Mouse (Mus musculus): Measurements from ENCODE around the gene Hoga1. TPM values are rescaled to one million over a fixed set of nuclear protein-coding genes. Genes with fewer than 3 reads are reported as not detected.
A peak's percentile ranks its signal among the peaks of the same experiment; 100 is the strongest.

Hoga1 gene
- total RNA-seq, 2 experiments from 2014 or later, result 3.1 to 5.0 TPM

GRCm38 (mm10) chr19:42019011-42019522 is 26.3 kb upstream of the Hoga1 start:
- intact Hi-C loops (cut with DNase I), result no loop called here
- no peak for DNase-seq (ENCODE audit: low spot score in 2 of 2)

GRCm38 (mm10) chr19:42021681-42022541 is 23.5 kb upstream of the Hoga1 start:
- intact Hi-C loops (cut with DNase I), result loop anchor here (5.0 kb wide), 1 partner anchor 125 kb away; the partner anchor contains the start of gene Rrp12
- no peak for DNase-seq (ENCODE audit: low spot score in 2 of 2)

- intact Hi-C loops (cut with DNase I), result loop anchor here (5.0 kb wide), 1 partner anchor 125 kb away; the partner anchor contains the start of gene Rrp12
- DNase-seq (ENCODE audit: low spot score in 2 of 2), result no peak
Observed at GRCm38 (mm10) chr19:42022542-42022848, 22.9 kb upstream of the Hoga1 start.

- intact Hi-C loops (cut with DNase I), result loop anchor here (1.0 kb wide), 1 partner anchor 44 kb away; no protein-coding TSS in a partner anchor
- peak; percentile 83 to 86 for DNase-seq (ENCODE audit: low spot score in 2 of 2)
Observed at GRCm38 (mm10) chr19:42026158-42026557, 19.3 kb upstream of the Hoga1 start.

GRCm38 (mm10) chr19:42031112-42031511 is 14.3 kb upstream of the Hoga1 start:
- DNase-seq (ENCODE audit: low spot score in 2 of 2), result no peak
- intact Hi-C loops (cut with DNase I), result loop anchor here (5.0 kb wide), 1 partner anchor 99 kb away; the partner anchor contains the start of genes Exosc1 and Zdhhc16

GRCm38 (mm10) chr19:42033611-42034010 is 11.8 kb upstream of the Hoga1 start:
- intact Hi-C loops (cut with DNase I), result loop anchor here (5.0 kb wide), 1 partner anchor 101 kb away; the partner anchor contains the start of genes Exosc1 and Zdhhc16
- DNase-seq (ENCODE audit: low spot score in 2 of 2), result no peak

GRCm38 (mm10) chr19:42034146-42034775 is 11.1 kb upstream of the Hoga1 start:
- DNase-seq (ENCODE audit: low spot score in 2 of 2), result no peak
- intact Hi-C loops (cut with DNase I), result loop anchor here (5.0 kb wide), 1 partner anchor 102 kb away; the partner anchor contains the start of genes Exosc1 and Zdhhc16

- DNase-seq (ENCODE audit: low spot score in 2 of 2), result peak in 1 of 2 experiments; percentile 32
Observed at GRCm38 (mm10) chr19:42034881-42035455, 10.4 kb upstream of the Hoga1 start.

GRCm38 (mm10) chr19:42035456-42036248 is 9.8 kb upstream of the Hoga1 start, which contains the start of gene Ankrd2:
TSS of gene Ankrd2 (plus strand) at chr19:42036000.
- intact Hi-C loops (cut with DNase I), result loop anchor here (1.0 to 5.0 kb wide), 3 partner anchors 34 to 132 kb away; no protein-coding TSS in a partner anchor
- DNase-seq (ENCODE audit: low spot score in 2 of 2), result peak; percentile 73 to 80

More at GRCm38 (mm10) chr19:42034881-42035455, 10.4 kb upstream of the Hoga1 start:
- intact Hi-C loops (cut with DNase I), result loop anchor here (1.0 to 5.0 kb wide), 4 partner anchors 34 to 132 kb away; partner anchors contain the start of genes Exosc1 and Zdhhc16

GRCm38 (mm10) chr19:42036357-42036756 is 9.1 kb upstream of the Hoga1 start:
- DNase-seq (ENCODE audit: low spot score in 2 of 2), result no peak
- intact Hi-C loops (cut with DNase I), result loop anchor here (5.0 kb wide), 2 partner anchors 116 to 131 kb away; no protein-coding TSS in a partner anchor

- no peak for DNase-seq (ENCODE audit: low spot score in 2 of 2)
- intact Hi-C loops (cut with DNase I), result loop anchor here (5.0 kb wide), 2 partner anchors 115 to 130 kb away; no protein-coding TSS in a partner anchor
Observed at GRCm38 (mm10) chr19:42037167-42037702, 8.2 kb upstream of the Hoga1 start.

- intact Hi-C loops (cut with DNase I), result loop anchor here (5.0 kb wide), 2 partner anchors 114 to 129 kb away; no protein-coding TSS in a partner anchor
Observed at GRCm38 (mm10) chr19:42038310-42038709, 7.1 kb upstream of the Hoga1 start.

GRCm38 (mm10) chr19:42043988-42044387 is 1.4 kb upstream of the Hoga1 start:
- intact Hi-C loops (cut with DNase I), result no loop called here
- DNase-seq (ENCODE audit: low spot score in 2 of 2), result no peak

More at GRCm38 (mm10) chr19:42038310-42038709, 7.1 kb upstream of the Hoga1 start:
- no peak for DNase-seq (ENCODE audit: low spot score in 2 of 2)

GRCm38 (mm10) chr19:42050251-42050650 is 4.8 kb downstream of the Hoga1 start:
- intact Hi-C loops (cut with DNase I), result no loop called here
- DNase-seq (ENCODE audit: low spot score in 2 of 2), result no peak

GRCm38 (mm10) chr19:42051351-42051750 is 5.9 kb downstream of the Hoga1 start:
- DNase-seq (ENCODE audit: low spot score in 2 of 2), result no peak
- intact Hi-C loops (cut with DNase I), result no loop called here

GRCm38 (mm10) chr19:42051948-42052347 is 6.5 kb downstream of the Hoga1 start, which contains the start of gene 4933411K16Rik:
TSS of gene 4933411K16Rik (plus strand) at chr19:42052248.
- intact Hi-C loops (cut with DNase I), result no loop called here
- DNase-seq (ENCODE audit: low spot score in 2 of 2), result no peak

- intact Hi-C loops (cut with DNase I), result no loop called here
- no peak for DNase-seq (ENCODE audit: low spot score in 2 of 2)
Observed at GRCm38 (mm10) chr19:42054255-42054654, 8.8 kb downstream of the Hoga1 start.

GRCm38 (mm10) chr19:42055881-42056280 is 10.5 kb downstream of the Hoga1 start:
- DNase-seq (ENCODE audit: low spot score in 2 of 2), result no peak
- intact Hi-C loops (cut with DNase I), result no loop called here
